Comparison of ENCODE assay signal across 12 mouse cellular contexts in the genomic region with DNA sequence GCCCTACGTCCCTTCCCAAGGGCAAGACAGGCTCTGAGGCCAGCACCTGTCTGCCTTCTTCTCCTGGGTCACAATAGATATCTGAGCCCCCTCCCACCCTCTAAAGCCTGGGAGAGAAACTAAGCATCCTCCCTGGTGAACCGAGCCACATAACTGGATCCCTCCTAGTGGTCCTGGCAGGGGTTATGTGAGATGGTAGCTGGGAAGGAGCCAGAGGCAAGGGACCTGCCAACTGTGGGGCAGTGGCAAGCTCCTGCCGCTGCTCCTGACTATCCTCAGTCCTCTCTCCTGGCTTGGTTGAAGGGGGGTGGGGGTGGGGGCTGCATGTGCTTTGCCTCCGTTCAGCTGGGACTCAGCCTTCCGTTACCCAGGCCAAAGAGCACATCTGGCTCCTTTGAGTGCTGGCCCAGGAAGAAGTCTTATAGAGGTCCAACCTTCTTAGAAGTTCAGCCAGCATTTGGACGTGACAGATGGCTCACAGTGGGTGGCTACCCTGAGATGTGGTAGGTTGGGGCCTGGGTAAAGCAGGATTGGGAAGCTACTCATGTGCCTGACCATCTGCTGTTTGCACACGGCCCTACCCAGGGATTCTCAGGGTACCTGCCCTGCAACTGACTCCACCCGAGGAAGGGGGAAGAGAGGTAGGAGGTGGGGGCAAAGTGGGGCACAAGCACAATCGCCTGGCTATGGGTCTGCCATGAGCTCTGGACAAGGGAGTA. TPM values are rescaled to one million over a fixed set of nuclear protein-coding genes. Genes with fewer than 3 reads are reported as not detected.
DNase-seq lines count a peak whose midpoint lies in the region; ATAC-seq and TF ChIP-seq lines count a peak whose summit lies in the region.
"Had no signal": no experiment of that assay in that cellular context is flagged by ENCODE, and none has a peak within 500 bp of the region (broad histone marks: within the 10 kb centered on the region; RNA-seq: fewer than 3 reads in every experiment).

No protein-coding gene starts in this region.

- no peak for ATAC-seq in midbrain, embryonic 16.5 days
- ATAC-seq in hindbrain, embryonic 14.5 days (ENCODE audit: low FRiP score), result peak; percentile 60; the same call in 1 of the 2 replicates
- peak; percentile 9; the same call in 1 of the 2 replicates for ATAC-seq in stomach, postnatal 0 days (ENCODE audit: low FRiP score, low TSS enrichment)

- TF ChIP-seq EP300 in stomach, postnatal 0 days (optimal IDR thresholded peaks at IDR 0.05), result no peak

- no peaks in the 10 kb centered on the region for H3K27me3 ChIP-seq in midbrain, embryonic 10.5 days (ENCODE audit: low read depth, poor library complexity, severe bottlenecking)
- H3K27me3 ChIP-seq in midbrain, embryonic 16.5 days (ENCODE audit: control insufficient read depth, insufficient read depth, low read depth, low read length), result no peaks in the 10 kb centered on the region
- no peaks in the 10 kb centered on the region for H3K27me3 ChIP-seq in hindbrain, embryonic 14.5 days (ENCODE audit: control insufficient read depth, insufficient read depth, low read length)
- H3K27me3 ChIP-seq in stomach, postnatal 0 days (ENCODE audit: control insufficient read depth, insufficient read depth, low read length), result no peaks in the 10 kb centered on the region
- peaks cover 4% of the 10 kb centered on the region; the same call in 1 of the 2 replicates for H3K27me3 ChIP-seq in heart, embryonic 10.5 days (ENCODE audit: insufficient read depth, poor library complexity, severe bottlenecking)
- no peaks in the 10 kb centered on the region for H3K27me3 ChIP-seq in kidney, adult 2 months (replicated peaks; ENCODE audit: control insufficient read depth, insufficient read depth, low read length)

- no peaks in the 10 kb centered on the region for H3K36me3 ChIP-seq in midbrain, embryonic 10.5 days
- H3K36me3 ChIP-seq in midbrain, embryonic 16.5 days (ENCODE audit: control insufficient read depth, insufficient read depth, low read length), result no peaks in the 10 kb centered on the region
- H3K36me3 ChIP-seq in hindbrain, embryonic 14.5 days (replicated peaks; ENCODE audit: control insufficient read depth, insufficient read depth), result no peaks in the 10 kb centered on the region
- H3K36me3 ChIP-seq in stomach, postnatal 0 days (ENCODE audit: control insufficient read depth, insufficient read depth, low read length), result no peaks in the 10 kb centered on the region
- H3K36me3 ChIP-seq in heart, embryonic 10.5 days, result no peaks in the 10 kb centered on the region
- H3K36me3 ChIP-seq in kidney, adult 2 months (ENCODE audit: control insufficient read depth, insufficient read depth, low read length), result no peaks in the 10 kb centered on the region
- H3K36me3 ChIP-seq: liver, embryonic 15.5 days had no signal

- H3K9ac ChIP-seq in midbrain, embryonic 16.5 days (ENCODE audit: low read depth, low read length), result no peak overlapping the region
- no peak overlapping the region for H3K9ac ChIP-seq in hindbrain, embryonic 14.5 days
- H3K9ac ChIP-seq in stomach, postnatal 0 days (ENCODE audit: low read length), result no peak overlapping the region
- H3K9ac ChIP-seq: liver, embryonic 15.5 days had no signal

- no peak for TF ChIP-seq POLR2A in kidney, adult 2 months (IDR thresholded peaks at IDR 0.05; ENCODE audit: low read depth, low read length)

- peak; percentile 39 for DNase-seq in midbrain, embryonic 10.5 days (ENCODE audit: low spot score)
- peak; percentile 99 for DNase-seq in cerebellum, postnatal 36 days
- peak; percentile 47 for DNase-seq in hindbrain, embryonic 14.5 days (ENCODE audit: low spot score)
- no peak for DNase-seq in stomach, postnatal 0 days (ENCODE audit: low spot score)
- DNase-seq in heart, embryonic 10.5 days (ENCODE audit: low spot score), result no peak
- DNase-seq in kidney, adult 2 months, result no peak
- no peak for DNase-seq in layer of hippocampus, postnatal 25 days (ENCODE audit: extremely low spot score in 1 of 2, low spot score in 1 of 2)
- DNase-seq: adrenal gland, postnatal 14 days had no signal

- H3K4me3 ChIP-seq in midbrain, embryonic 10.5 days, result no peak overlapping the region
- H3K4me3 ChIP-seq in midbrain, embryonic 16.5 days (ENCODE audit: low read depth, low read length), result no peak overlapping the region
- H3K4me3 ChIP-seq in hindbrain, embryonic 14.5 days (replicated peaks; ENCODE audit: low read length), result no peak overlapping the region
- no peak overlapping the region for H3K4me3 ChIP-seq in stomach, postnatal 0 days (ENCODE audit: low read depth, low read length)
- no peak overlapping the region for H3K4me3 ChIP-seq in heart, embryonic 10.5 days
- H3K4me3 ChIP-seq in kidney, adult 2 months (ENCODE audit: insufficient read depth, low read depth, low read length), result no peak overlapping the region
- H3K4me3 ChIP-seq: liver, embryonic 15.5 days had no signal

- H3K9me3 ChIP-seq in midbrain, embryonic 10.5 days (replicated peaks), result no peaks in the 10 kb centered on the region
- H3K9me3 ChIP-seq in midbrain, embryonic 16.5 days (replicated peaks; ENCODE audit: control insufficient read depth, low read length, poor library complexity, severe bottlenecking), result no peaks in the 10 kb centered on the region
- peaks cover 8% of the 10 kb centered on the region; the same call in 1 of the 2 replicates for H3K9me3 ChIP-seq in hindbrain, embryonic 14.5 days (ENCODE audit: control insufficient read depth, low read length)
- no peaks in the 10 kb centered on the region for H3K9me3 ChIP-seq in stomach, postnatal 0 days (ENCODE audit: control insufficient read depth, low read length)
- no peaks in the 10 kb centered on the region for H3K9me3 ChIP-seq in heart, embryonic 10.5 days
- H3K9me3 ChIP-seq: liver, embryonic 15.5 days had no signal

- no peak for TF ChIP-seq CTCF in stomach, postnatal 0 days (IDR thresholded peaks at IDR 0.05; ENCODE audit: low read depth)
- no peak for TF ChIP-seq CTCF in kidney, adult 2 months (conservative IDR thresholded peaks at IDR 0.05; ENCODE audit: insufficient read depth, insufficient read length, low read depth, low read length)

- H3K4me2 ChIP-seq in midbrain, embryonic 16.5 days (ENCODE audit: low read length), result no peak overlapping the region
- H3K4me2 ChIP-seq in hindbrain, embryonic 14.5 days (replicated peaks), result no peak overlapping the region
- no peak overlapping the region for H3K4me2 ChIP-seq in stomach, postnatal 0 days (replicated peaks; ENCODE audit: low read depth)
- H3K4me2 ChIP-seq: liver, embryonic 15.5 days had no signal

- H3K27ac ChIP-seq in midbrain, embryonic 10.5 days (replicated peaks), result peak overlapping the region; percentile 67
- no peak overlapping the region for H3K27ac ChIP-seq in midbrain, embryonic 16.5 days (ENCODE audit: low read length)
- H3K27ac ChIP-seq in hindbrain, embryonic 14.5 days, result no peak overlapping the region
- H3K27ac ChIP-seq in stomach, postnatal 0 days (replicated peaks), result no peak overlapping the region
- no peak overlapping the region for H3K27ac ChIP-seq in heart, embryonic 10.5 days
- no peak overlapping the region for H3K27ac ChIP-seq in kidney, adult 2 months (ENCODE audit: insufficient read depth, low read depth, low read length)
- H3K27ac ChIP-seq: liver, embryonic 15.5 days had no signal

- H3K4me1 ChIP-seq in midbrain, embryonic 10.5 days, result peaks cover 24% of the 10 kb centered on the region
- no peaks in the 10 kb centered on the region for H3K4me1 ChIP-seq in midbrain, embryonic 16.5 days (ENCODE audit: control insufficient read depth, insufficient read depth, low read length)
- H3K4me1 ChIP-seq in hindbrain, embryonic 14.5 days (replicated peaks; ENCODE audit: control insufficient read depth, insufficient read depth, low read length), result no peaks in the 10 kb centered on the region
- H3K4me1 ChIP-seq in stomach, postnatal 0 days (replicated peaks; ENCODE audit: control insufficient read depth, insufficient read depth), result no peaks in the 10 kb centered on the region
- 0 out of 2 replicates have a peak, but pooled peaks cover 4% of the 10 kb centered on the region for H3K4me1 ChIP-seq in heart, embryonic 10.5 days
- no peaks in the 10 kb centered on the region for H3K4me1 ChIP-seq in kidney, adult 2 months (ENCODE audit: control insufficient read depth, insufficient read depth, low read length)

- 63% methylated on average over 9 of the region's 9 CpGs for WGBS in midbrain, embryonic 10.5 days
- WGBS in midbrain, embryonic 16.5 days, result 39% methylated on average over 9 of the region's 9 CpGs
- 39% methylated on average over 9 of the region's 9 CpGs for WGBS in hindbrain, embryonic 14.5 days
- WGBS in stomach, postnatal 0 days, result 40% methylated on average over 9 of the region's 9 CpGs
- WGBS in heart, embryonic 10.5 days, result 37% methylated on average over 9 of the region's 9 CpGs
- 46% methylated on average over 9 of the region's 9 CpGs for WGBS in kidney, adult 2 months

RNA-seq across cellular contexts. Expression of a gene that starts 3.7 kb away (rescaled TPM):
- 1.2 TPM in 1 of 2 replicates, not detected in the other for polyA plus RNA-seq in midbrain, embryonic 10.5 days (2016; fragmentation: Nextera tagmentation; extraction: Ambion mirVana)
- 0.70 and 1.3 TPM in 2 replicates for polyA plus RNA-seq in midbrain, embryonic 16.5 days (2015; fragmentation: Nextera tagmentation; extraction: Ambion mirVana)
- polyA plus RNA-seq in hindbrain, embryonic 14.5 days (2014; fragmentation: Nextera tagmentation; extraction: Ambion mirVana), result 2.9 and 4.5 TPM in 2 replicates
- 8.3 and 10.5 TPM in 2 replicates for polyA plus RNA-seq in stomach, postnatal 0 days (2015; fragmentation: Nextera tagmentation; extraction: Ambion mirVana)
- 0.50 TPM in 1 of 2 replicates, not detected in the other for polyA plus RNA-seq in heart, embryonic 10.5 days (2016; fragmentation: Nextera tagmentation; extraction: Ambion mirVana)
- polyA plus RNA-seq in kidney, adult 2 months (2012; rRNA removed), result not detected in 2 replicates
- total RNA-seq in layer of hippocampus, postnatal 25 days (2021), result not detected
- total RNA-seq: layer of hippocampus, adult 18-20 months had no signal

RNA-seq across cellular contexts. Expression of a gene that starts 18.4 kb away (rescaled TPM):
- not detected in 2 replicates for polyA plus RNA-seq in midbrain, embryonic 10.5 days (2016; fragmentation: Nextera tagmentation; extraction: Ambion mirVana)
- not detected in 2 replicates for polyA plus RNA-seq in midbrain, embryonic 16.5 days (2015; fragmentation: Nextera tagmentation; extraction: Ambion mirVana)
- polyA plus RNA-seq in hindbrain, embryonic 14.5 days (2014; fragmentation: Nextera tagmentation; extraction: Ambion mirVana), result not detected in 2 replicates
- polyA plus RNA-seq in stomach, postnatal 0 days (2015; fragmentation: Nextera tagmentation; extraction: Ambion mirVana), result 866 and 948 TPM in 2 replicates
- polyA plus RNA-seq in heart, embryonic 10.5 days (2016; fragmentation: Nextera tagmentation; extraction: Ambion mirVana), result not detected in 2 replicates
- polyA plus RNA-seq in kidney, adult 2 months (2012; rRNA removed), result 0.20 TPM in 1 of 2 replicates, not detected in the other
- total RNA-seq in layer of hippocampus, postnatal 25 days (2021), result not detected
- total RNA-seq: adrenal gland, postnatal 14 days; layer of hippocampus, adult 18-20 months had no signal
- polyA plus RNA-seq: heart, embryonic 16.5 days; liver, embryonic 15.5 days had no signal

RNA-seq across cellular contexts. Expression of a gene that starts 39.4 kb away (rescaled TPM):
- not detected in 2 replicates for polyA plus RNA-seq in midbrain, embryonic 10.5 days (2016; fragmentation: Nextera tagmentation; extraction: Ambion mirVana)
- polyA plus RNA-seq in midbrain, embryonic 16.5 days (2015; fragmentation: Nextera tagmentation; extraction: Ambion mirVana), result not detected in 2 replicates
- not detected in 2 replicates for polyA plus RNA-seq in hindbrain, embryonic 14.5 days (2014; fragmentation: Nextera tagmentation; extraction: Ambion mirVana)
- polyA plus RNA-seq in stomach, postnatal 0 days (2015; fragmentation: Nextera tagmentation; extraction: Ambion mirVana), result 9,478 and 9,587 TPM in 2 replicates
- polyA plus RNA-seq in heart, embryonic 10.5 days (2016; fragmentation: Nextera tagmentation; extraction: Ambion mirVana), result 0.33 TPM in 1 of 2 replicates, not detected in the other
- 0.31 TPM in 1 of 2 replicates, not detected in the other for polyA plus RNA-seq in kidney, adult 2 months (2012; rRNA removed)
- total RNA-seq in layer of hippocampus, postnatal 25 days (2021), result not detected
- total RNA-seq: adrenal gland, postnatal 14 days; layer of hippocampus, adult 18-20 months had no signal
- polyA plus RNA-seq: heart, embryonic 16.5 days; liver, embryonic 15.5 days had no signal

Comparison
In these comparisons a context has a peak if more than half of its experiments do, and no peak if none do; other contexts are left out.
1. DNase-seq: peak in midbrain, embryonic 10.5 days (single experiment), cerebellum, postnatal 36 days (2 of 2) and hindbrain, embryonic 14.5 days (single experiment); none in stomach, postnatal 0 days (single experiment), heart, embryonic 10.5 days (single experiment), kidney, adult 2 months (single experiment) and layer of hippocampus, postnatal 25 days (0 of 2).
2. RNA of a gene that starts 18.4 kb away (polyA plus RNA-seq): 866 to 948 TPM in stomach, postnatal 0 days; 0.20 TPM in kidney, adult 2 months, not detected in midbrain, embryonic 10.5 days, not detected in midbrain, embryonic 16.5 days, not detected in hindbrain, embryonic 14.5 days and not detected in heart, embryonic 10.5 days; every median in the first group is over 100 times any median in the second.
3. RNA of a gene that starts 39.4 kb away (polyA plus RNA-seq): 9,478 to 9,587 TPM in stomach, postnatal 0 days; not detected in hindbrain, embryonic 14.5 days, 0.33 TPM in heart, embryonic 10.5 days, 0.31 TPM in kidney, adult 2 months, not detected in midbrain, embryonic 10.5 days and not detected in midbrain, embryonic 16.5 days; every median in the first group is over 1,000 times any median in the second.